Mouse (Mus musculus) urinary bladder, adult 2 months (tissue): ENCODE results near the gene Nell2. TPM values are rescaled to one million over a fixed set of nuclear protein-coding genes. Genes with fewer than 3 reads are reported as not detected.

ENCODE experiments used
- DNase-seq: peaks from one replicate; pipeline ENCODE4 v3.0.0; 2022; ENCODE audit warnings: low spot score
- polyA plus RNA-seq: library from polyadenylated mRNA; depleted of rRNA; stranded (reverse); fragments of >200 nt; gene quantifications from 2 replicates; pipeline ENCODE4 v1.2.3, GENCODE M21; 2012; rRNA removed

The Nell2 gene
- polyA plus RNA-seq, 1 experiment: 2.4 TPM

DNA sequence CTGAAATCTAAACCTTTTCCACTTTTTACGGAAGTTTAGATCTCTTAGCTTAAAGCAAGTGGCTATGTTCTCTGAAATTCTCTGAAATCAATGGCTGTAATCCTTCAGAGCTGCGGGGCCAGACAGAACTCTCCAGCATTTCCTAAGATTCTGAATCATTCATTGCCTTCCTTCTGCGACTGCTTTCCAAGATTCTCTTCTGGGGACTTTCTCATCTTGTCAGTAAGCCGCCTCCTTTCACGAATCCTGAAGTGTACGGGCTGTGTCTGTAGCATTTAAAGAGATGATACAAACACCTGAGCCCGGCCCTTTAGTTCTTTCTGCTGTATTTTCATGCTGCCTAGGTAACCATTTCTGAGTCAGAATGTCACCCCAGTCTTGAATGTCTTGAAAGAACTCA, 428.2 kb downstream of the Nell2 start:
- no peak for DNase-seq

DNA sequence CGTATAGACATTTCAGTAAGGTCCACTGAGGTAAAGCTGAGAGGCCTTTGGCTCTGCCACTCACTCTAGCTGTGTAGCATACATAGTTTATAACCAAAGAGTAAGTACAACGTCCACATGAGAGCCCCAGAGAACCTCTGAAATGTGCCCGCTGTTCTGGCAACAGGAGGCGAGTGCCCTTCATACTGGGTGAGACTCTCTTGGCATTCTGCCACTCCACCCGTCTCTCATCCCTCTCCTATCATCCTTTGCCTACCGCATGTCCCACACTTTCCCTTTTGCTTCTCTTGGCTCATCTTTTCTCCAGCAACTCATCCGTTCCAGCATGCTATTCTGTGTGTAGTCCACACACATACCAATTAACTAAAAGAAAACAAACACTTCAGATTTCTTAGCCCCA, 442.4 kb downstream of the Nell2 start:
- DNase-seq: no peak

DNA sequence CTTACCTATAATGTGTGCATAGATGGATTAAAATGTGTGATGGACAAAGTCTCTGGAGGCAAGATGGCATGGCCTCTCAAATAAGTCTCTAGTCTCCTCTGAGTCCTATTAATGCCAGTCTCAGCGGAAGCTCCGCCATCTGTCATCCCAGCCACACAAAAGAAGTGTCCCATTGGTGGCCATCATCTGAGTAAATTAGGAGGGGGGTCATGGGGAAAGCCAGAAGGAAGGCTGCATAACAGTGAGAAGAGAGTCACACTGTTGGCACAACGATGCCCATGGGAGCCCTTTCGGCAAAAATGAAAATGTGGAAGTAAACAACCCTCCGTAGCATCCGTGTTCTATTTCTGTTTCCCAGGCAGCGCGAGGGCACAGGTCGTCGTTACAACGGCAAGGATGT, 446.7 kb downstream of the Nell2 start:
- no peak for DNase-seq

DNA sequence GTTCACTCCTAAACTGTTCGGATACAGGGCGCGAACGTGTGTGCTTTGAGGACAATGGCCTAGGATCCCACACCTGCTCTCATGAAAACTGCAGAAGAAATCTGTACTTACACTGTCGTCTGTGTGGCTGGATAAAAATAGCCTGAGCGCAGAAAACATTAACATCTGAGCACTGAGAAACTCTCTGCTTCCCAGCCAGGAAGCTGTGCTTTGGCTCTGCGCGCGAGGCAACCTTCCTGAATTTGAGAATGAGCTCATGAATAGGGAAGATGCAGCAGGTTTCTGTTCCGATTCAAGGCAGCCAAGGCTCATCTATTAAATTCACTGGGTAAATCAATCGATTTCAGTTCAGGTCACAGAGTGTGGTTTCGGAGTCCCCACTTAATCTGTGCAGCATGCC, 453.0 kb downstream of the Nell2 start:
- DNase-seq: no peak

DNA sequence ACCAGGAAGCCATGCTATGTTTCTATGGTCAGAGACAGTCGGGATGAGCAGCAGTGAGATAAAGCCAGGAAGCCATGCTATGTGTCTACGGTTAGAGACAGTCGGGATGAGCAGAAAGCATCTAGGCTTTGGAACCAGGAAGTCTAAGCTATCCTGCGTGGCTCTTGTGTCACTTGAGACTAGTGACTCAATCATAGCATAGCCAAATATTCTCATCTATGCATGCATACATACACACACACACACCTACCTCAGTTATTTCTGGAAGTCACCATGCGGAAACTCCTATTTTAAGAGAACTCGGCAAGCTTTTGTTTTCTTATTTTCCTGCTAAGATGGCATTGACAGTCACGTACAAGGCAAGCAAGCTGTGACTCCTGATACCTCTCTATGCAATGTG, 457.5 kb downstream of the Nell2 start:
- DNase-seq: no peak

DNA sequence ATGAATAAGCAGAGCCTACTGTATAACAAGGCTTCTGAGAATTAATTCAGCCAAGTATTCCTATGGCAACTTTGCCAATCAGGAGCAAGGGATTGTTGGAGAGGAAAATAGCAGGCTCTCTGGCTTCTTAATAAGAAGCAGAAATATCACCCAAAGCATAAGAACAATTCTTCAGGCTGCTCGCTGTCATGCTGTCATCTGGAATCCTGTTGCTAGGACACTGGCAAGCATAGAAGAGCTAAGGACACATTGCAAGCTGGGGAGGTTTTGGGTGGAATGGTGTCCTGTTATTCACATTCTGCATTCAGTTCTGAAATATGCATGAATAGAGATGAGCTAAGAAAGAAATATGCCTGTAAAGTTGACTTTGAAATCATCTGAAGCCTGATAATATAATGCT, 459.6 kb downstream of the Nell2 start:
- DNase-seq: no peak

DNA sequence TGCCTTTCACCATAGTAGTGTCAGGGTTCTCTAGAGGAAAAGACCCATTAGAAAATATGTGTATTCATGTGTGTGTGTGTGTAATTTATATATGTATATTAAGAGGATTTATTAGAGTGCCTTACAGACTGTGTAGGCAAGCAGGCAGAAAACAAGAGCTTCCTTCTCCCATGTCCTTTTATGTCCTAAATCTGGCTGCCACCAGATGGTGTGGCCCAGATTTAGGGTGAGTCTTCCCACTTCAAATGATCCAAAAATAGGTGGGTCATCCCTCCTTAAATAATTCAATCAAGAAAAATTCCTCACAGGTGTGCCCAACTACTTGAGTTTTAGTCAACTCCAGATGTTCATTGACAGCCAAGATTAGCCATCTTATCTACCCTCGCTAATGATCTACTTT, 460.3 kb downstream of the Nell2 start:
- DNase-seq: no peak

DNA sequence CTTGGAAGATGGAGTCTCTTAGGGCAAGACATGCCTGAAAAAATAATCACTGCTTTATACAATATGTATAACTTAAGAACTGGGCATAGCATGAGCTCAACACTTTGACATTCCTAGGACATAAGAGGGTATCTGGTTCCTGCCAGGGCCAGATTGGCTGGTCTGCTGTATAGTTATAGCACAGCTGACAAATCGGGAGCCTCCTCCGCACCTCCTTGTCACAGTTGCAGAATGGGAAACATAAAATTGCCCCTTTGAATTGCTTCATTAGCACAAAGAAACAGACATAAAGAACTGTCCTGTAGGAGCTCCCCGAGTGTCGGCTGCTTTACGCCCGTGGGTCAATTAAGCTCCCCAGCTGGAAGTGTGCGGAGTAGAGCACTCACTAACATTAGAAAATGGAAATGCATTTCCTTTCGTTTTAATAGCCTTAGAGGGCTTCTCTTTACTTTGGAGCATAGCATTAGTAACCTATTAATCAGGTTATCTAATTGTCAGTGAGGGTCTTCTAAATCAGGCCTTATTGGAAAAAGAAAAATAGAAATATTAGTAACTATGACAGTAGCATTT, 473.2 kb downstream of the Nell2 start:
- DNase-seq: no peak

DNA sequence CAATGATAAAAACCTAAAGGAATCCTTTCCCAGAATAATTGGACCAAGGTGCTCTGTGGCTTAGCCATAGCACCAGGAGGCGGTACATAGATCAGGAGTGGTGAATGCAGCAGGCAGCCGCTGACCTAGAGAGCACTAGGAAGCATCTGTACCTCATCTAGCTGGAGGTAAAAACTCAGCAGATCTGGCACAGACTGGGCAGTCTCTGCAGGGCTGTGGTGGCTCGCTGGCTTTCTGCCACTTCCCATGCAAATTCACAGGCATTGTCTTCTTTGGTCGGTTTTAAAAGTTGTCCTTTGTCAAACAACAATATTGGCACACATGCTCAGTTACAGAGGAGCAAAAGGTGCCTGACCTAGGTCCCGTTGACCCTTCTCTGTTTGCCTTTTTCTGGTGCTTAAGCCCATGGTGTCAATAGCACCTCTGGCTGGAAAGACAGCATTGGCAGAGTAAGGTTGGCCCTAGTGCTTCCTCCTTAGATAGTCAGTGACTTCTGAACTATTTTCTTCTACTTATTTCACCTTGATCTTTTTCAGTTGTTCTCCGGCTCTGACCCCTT, 479.1 kb downstream of the Nell2 start:
- no peak for DNase-seq

DNA sequence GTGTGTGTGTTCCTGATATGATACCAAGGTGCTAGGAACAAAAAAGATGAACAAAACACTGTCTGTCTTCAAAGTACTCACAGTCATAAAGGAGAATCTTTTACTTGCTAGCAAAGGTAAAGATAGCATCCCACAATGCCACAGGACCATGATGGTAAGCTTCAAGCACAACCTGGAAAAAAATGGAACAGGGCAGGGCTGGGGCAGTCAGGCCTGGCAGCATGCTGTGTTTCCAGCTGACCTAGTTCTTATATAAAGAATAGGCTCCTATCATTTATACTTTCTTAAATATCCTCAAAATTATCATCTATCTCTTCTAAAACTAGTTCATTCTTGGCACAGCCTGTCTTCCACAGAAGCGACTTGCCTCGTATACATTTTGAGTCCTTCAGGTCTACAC, 480.9 kb downstream of the Nell2 start:
- DNase-seq: no peak

DNA sequence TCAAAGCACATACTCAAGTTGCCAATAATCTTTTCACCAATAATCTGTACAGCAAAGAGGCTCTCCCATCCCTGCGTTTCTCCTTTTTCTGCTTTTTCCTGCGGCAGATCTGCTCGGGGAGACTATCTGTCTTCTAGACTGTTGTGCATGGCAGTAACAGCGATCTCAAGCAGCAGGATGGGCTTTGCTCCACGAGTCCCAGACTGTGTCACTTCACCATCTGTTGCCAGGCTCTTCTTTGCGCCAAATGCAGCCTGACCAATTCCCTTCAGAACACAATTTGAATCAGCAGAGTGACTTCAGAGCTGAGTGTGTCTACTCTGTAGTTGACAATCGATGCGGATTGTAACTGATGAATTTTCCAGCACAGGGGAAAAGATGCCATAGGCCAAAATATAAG, 484.3 kb downstream of the Nell2 start:
- no peak for DNase-seq

DNA sequence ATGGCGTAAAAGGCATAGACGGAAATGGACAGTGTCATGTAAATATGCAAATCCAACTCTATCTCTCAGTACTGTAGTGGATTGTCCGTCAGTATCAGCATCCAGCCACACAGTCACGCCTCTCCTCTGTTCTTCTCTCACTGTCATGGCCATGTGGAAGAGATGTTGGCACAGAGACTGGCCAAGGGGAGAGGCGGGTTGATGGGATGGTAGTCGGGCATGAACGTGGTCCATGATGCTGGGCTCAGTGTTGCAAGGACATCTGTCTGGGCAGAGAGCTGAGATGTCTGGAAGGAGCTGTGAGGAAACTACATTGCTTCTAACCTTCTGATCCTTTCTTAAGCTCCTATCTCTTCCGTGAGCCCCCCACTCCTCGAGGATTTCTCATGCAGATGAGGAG, 485.9 kb downstream of the Nell2 start:
- no peak for DNase-seq

DNA sequence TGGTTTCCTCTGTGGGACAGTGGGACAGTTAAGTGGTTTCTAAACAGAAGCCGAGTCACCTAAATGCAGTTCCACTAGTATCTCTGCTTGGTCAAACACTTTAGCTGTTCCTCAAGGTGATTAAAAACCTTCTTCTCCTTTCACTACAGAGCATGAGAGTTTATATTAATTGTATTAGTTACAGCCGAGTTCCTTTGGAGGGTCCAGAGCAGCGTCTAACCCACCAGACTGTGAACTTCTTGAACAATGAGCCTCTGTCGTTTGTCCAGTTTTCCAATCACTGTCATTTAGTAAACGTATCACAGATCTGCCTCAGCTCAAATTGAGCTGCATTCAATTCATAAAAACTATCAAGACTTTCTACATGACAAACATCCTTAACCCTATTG, 498.9 kb downstream of the Nell2 start:
- no peak for DNase-seq

DNA sequence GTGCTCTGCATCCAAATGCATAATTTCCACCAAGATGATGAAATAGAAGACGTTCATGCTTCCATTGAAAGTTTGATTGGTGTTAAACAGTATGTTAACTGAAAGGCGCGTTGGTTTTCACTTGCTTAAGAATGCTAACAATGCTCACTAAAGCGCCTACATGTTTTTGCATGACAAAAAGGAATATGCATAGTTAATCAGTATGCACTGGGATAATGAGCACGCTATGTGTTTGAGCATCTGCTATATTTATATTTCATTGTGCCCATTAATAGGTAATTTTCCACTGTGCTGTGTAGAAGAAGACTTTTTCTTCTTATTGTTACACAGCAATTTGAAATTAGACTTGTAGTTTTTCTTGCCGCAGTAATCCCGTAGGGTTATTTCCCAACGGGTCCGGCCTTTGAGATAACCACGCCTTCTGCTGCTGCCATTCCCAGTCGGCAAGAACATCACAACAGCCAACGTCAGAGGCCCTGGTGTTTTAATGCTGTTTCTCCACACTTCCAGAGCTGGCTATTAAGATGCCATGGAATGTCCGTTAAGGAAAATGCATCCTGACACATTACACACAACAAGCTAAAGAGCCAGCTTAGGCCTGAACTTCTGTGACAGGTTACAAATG, 499.4 kb downstream of the Nell2 start:
- no peak for DNase-seq

Other genes with a start within 250 kb of the Nell2 start
- 0.01 and 0.11 TPM in 2 replicates for gene Dbx2, start 127.4 kb upstream of the Nell2 start, polyA plus RNA-seq